Mouse (Mus musculus) neutrophil, adult 83 days (primary cell): ENCODE measurements around the gene Ghrhr. TPM values are rescaled to one million over a fixed set of nuclear protein-coding genes. Genes with fewer than 3 reads are reported as not detected.

Source experiments
- total RNA-seq, 2 experiments: library from RNA; stranded (reverse); gene quantifications; one replicate each; pipeline ENCODE4 v1.2.4; 2023

The Ghrhr gene
- not detected for total RNA-seq

GRCm38 (mm10) chr6:55376076-55376475 is at the start of gene Ghrhr:
Gene Ghrhr (plus strand): TSS chr6:55376295.

GRCm38 (mm10) chr6:55335989-55336514 is 40.0 kb upstream of the Ghrhr start, which contains the start of gene Aqp1:
Gene Aqp1 (plus strand): TSS chr6:55336432.

Other genes with a start within 250 kb of the Ghrhr start
- gene Crhr2, start 243.3 kb upstream of the Ghrhr start, total RNA-seq, result not detected
- gene Inmt, start 201.3 kb upstream of the Ghrhr start, total RNA-seq, result not detected
- gene Mindy4, start 172.9 kb upstream of the Ghrhr start, total RNA-seq, result 1 to 10 TPM; 1.6 to 1.9 TPM
- gene Aqp1, start 39.9 kb upstream of the Ghrhr start, total RNA-seq, result 100 to 1,000 TPM in 1 of 2 experiments, 10 to 100 TPM in 1; 79.2 to 127 TPM
- gene Adcyap1r1, start 75.7 kb downstream of the Ghrhr start, total RNA-seq, result not detected